Mouse (Mus musculus) neural tube, embryonic 15.5 days (tissue): ENCODE measurements at regions not wholly inside any gene's neighbourhood (a gene's known extent, or its start where the extent isn't known, plus 50 kb on each side); places are given as distances from the start of the nearest gene placed in this dataset.
A peak's percentile ranks its signal among the peaks of the same experiment; 100 is the strongest.

Source experiments
- ATAC-seq: fragments of 200-750 bp; cut with Nextera tagmentation; 2 replicates; pipeline ENCODE4 v1.8.0; 2017; ENCODE audit warnings: mild to moderate bottlenecking, moderate TSS enrichment, moderate library complexity; ENCODE audit not compliant: low FRiP score
- H3K27ac ChIP-seq: fragments of 300-500 bp; sonication (generic); replicated peaks from 2 replicates; pipeline ENCODE4 v1.5.1; 2015; ENCODE audit warnings: mild to moderate bottlenecking, inconsistent platforms
- H3K27me3 ChIP-seq: fragments of 300-500 bp; sonication (generic); replicated peaks from 2 replicates; pipeline ENCODE4 v1.6.1; 2015; ENCODE audit warnings: inconsistent platforms
- H3K36me3 ChIP-seq: fragments of 300-500 bp; sonication (generic); 2 replicates; pipeline ENCODE4 v1.6.1; 2015; ENCODE audit warnings: inconsistent platforms
- H3K4me1 ChIP-seq: fragments of 300-500 bp; sonication (generic); 2 replicates; pipeline ENCODE4 v1.6.1; 2015; ENCODE audit warnings: inconsistent platforms
- H3K4me2 ChIP-seq: fragments of 300-500 bp; sonication (generic); 2 replicates; pipeline ENCODE4 v1.6.1; 2015; ENCODE audit warnings: inconsistent platforms, mild to moderate bottlenecking, moderate library complexity
- H3K4me3 ChIP-seq: fragments of 300-500 bp; sonication (generic); replicated peaks from 2 replicates; pipeline ENCODE4 v1.5.1; 2015; ENCODE audit warnings: mild to moderate bottlenecking, inconsistent platforms
- H3K9ac ChIP-seq: fragments of 300-500 bp; sonication (generic); replicated peaks from 2 replicates; pipeline ENCODE4 v1.6.1; 2015; ENCODE audit warnings: mild to moderate bottlenecking, inconsistent platforms
- H3K9me3 ChIP-seq: fragments of 300-500 bp; sonication (generic); replicated peaks from 2 replicates; pipeline ENCODE4 v1.6.1; 2016; ENCODE audit warnings: inconsistent platforms
- WGBS: fragments of 180-500 bp; shearing (Covaris S2); methylation state at CpG from one replicate; pipeline ENCODE4 v1.1.7; 2015; ENCODE audit warnings: mixed read lengths; 5-methylcytosine and 5-hydroxymethylcytosine counted together

- Histone ChIP-seq H3K4me1 (no peaks in the 10 kb centered on the region), H3K9ac (no peak overlapping the region), H3K27ac (no peak overlapping the region), H3K4me3 (no peak overlapping the region), H3K9me3 (no peaks in the 10 kb centered on the region), H3K27me3 (no peaks in the 10 kb centered on the region), H3K4me2 (no peak overlapping the region), H3K36me3 (no peaks in the 10 kb centered on the region)
- WGBS = 79% methylated on average over 8 of the region's 8 CpGs
- no peak for ATAC-seq
Measured at GRCm38 (mm10) chr14:62027751-62028279, 264.6 kb upstream of the Rnaseh2b start.

DNA sequence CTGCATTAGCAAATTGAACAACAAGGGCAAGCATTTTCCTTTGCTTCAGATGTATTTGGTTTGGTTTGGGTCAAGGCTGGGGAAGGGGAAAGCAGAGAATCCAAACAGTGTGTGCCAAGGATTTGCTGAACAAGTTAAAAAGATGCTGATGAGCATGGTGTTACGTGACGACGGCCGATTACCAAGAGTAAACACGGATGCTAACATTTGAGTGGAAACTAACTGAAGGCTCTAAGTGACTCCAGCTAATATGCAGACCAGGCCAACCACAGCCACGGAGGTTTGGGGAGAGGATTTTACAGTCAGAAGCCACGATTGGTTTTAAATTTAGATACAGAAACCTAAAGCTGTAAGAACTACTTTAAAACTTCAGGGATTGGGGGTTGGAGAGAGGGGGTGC lies 262.3 kb upstream of the Rnaseh2b start:
- no peak overlapping the region for H3K4me3 ChIP-seq
- no peak overlapping the region for H3K27ac ChIP-seq
- WGBS = 78% methylated on average over 7 of the region's 7 CpGs
- H3K4me1 ChIP-seq = 0 out of 2 replicates have a peak, but pooled peaks cover 3% of the 10 kb centered on the region
- no peak overlapping the region for H3K9ac ChIP-seq
- no peak overlapping the region for H3K4me2 ChIP-seq
- H3K36me3 ChIP-seq = no peaks in the 10 kb centered on the region
- H3K9me3 ChIP-seq = no peaks in the 10 kb centered on the region
- no peak for ATAC-seq
- H3K27me3 ChIP-seq = no peaks in the 10 kb centered on the region

DNA sequence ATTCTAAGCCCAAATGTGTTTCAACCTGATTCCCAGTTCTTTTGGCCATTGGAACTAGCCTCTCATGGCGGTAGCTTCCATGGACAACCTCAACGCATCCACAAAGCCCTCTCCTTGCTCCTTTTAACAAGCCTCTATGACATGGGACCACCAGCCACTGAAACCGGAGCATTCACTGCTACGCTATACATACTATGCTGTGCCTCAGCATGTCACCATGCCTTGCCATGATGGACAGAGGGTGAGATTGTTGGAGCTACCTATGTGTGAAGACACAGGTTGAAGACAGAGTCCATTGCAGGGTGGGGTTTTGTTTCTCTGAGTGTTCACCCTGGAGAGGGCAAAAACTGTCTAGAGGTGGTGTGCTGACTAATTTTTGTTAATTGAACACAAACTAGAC lies 258.7 kb upstream of the Rnaseh2b start:
- Histone ChIP-seq H3K27ac (no peak overlapping the region), H3K36me3 (no peaks in the 10 kb centered on the region), H3K27me3 (no peaks in the 10 kb centered on the region), H3K4me3 (no peak overlapping the region), H3K9me3 (no peaks in the 10 kb centered on the region), H3K4me1 (0 out of 2 replicates have a peak, but pooled peaks cover 3% of the 10 kb centered on the region), H3K4me2 (no peak overlapping the region), H3K9ac (no peak overlapping the region)
- ATAC-seq = no peak
- 96% methylated on average over 4 of the region's 4 CpGs for WGBS

- Histone ChIP-seq H3K9me3 (no peaks in the 10 kb centered on the region), H3K36me3 (no peaks in the 10 kb centered on the region), H3K4me2 (no peak overlapping the region), H3K9ac (no peak overlapping the region), H3K4me1 (0 out of 2 replicates have a peak, but pooled peaks cover 3% of the 10 kb centered on the region), H3K27ac (no peak overlapping the region), H3K27me3 (no peaks in the 10 kb centered on the region), H3K4me3 (no peak overlapping the region)
- 17% methylated on average over 4 of the region's 4 CpGs for WGBS
- peak; percentile 41; the same call in 1 of the 2 replicates for ATAC-seq
Measured at GRCm38 (mm10) chr14:62034664-62035063, 257.7 kb upstream of the Rnaseh2b start.

DNA sequence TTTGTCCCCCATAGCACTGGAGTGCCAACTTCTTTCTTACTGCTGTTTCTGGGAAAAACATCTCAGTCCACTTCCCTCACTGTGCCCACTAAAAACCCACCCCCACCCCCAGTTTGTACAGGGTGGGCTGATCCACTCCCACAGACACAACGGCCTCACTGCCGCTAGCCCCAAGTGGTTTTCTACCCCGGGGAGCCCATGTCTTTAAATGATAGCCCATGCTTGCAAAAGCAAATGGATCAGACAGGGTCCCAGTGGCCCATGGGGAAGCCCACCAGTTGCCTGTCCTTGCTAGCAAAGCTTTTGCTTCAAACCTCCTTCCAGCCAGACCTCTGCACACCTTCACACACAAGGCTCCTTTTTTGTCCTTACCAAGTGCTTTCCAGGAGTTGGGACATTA lies 257.0 kb upstream of the Rnaseh2b start:
- no peak for ATAC-seq
- H3K36me3 ChIP-seq = no peaks in the 10 kb centered on the region
- no peak overlapping the region for H3K27ac ChIP-seq
- H3K4me1 ChIP-seq = 0 out of 2 replicates have a peak, but pooled peaks cover 3% of the 10 kb centered on the region
- no peak overlapping the region for H3K9ac ChIP-seq
- WGBS = 88% methylated on average over 3 of the region's 3 CpGs
- no peaks in the 10 kb centered on the region for H3K27me3 ChIP-seq
- no peak overlapping the region for H3K4me3 ChIP-seq
- H3K4me2 ChIP-seq = no peak overlapping the region
- H3K9me3 ChIP-seq = no peaks in the 10 kb centered on the region

GRCm38 (mm10) chr14:62037514-62037913 lies 254.9 kb upstream of the Rnaseh2b start:
- no peak overlapping the region for H3K4me3 ChIP-seq
- no peaks in the 10 kb centered on the region for H3K27me3 ChIP-seq
- no peak for ATAC-seq
- H3K36me3 ChIP-seq = no peaks in the 10 kb centered on the region
- no peak overlapping the region for H3K4me2 ChIP-seq
- H3K9ac ChIP-seq = no peak overlapping the region
- H3K4me1 ChIP-seq = peaks cover 3% of the 10 kb centered on the region; the same call in 1 of the 2 replicates
- no peaks in the 10 kb centered on the region for H3K9me3 ChIP-seq
- WGBS = 86% methylated on average over 1 of the region's 1 CpGs
- H3K27ac ChIP-seq = no peak overlapping the region

DNA sequence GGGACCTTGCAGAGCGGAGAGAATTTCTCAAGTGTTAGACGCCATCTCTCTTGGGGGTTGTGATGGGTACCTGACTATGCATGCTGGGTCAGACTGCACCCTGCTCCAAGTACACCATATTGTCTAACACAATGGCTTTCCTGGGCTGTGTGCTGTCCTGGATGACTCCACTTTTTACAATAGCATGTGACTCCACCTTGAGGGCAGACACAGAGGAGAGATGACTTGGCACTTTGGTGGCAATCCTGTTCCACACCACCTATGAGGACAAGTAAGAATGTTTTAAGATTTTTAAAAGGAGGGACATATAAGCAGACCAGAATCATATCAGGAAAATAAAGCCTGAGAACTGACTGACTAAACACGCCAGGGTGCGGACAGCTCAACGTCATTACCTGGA lies 254.5 kb upstream of the Rnaseh2b start:
- ATAC-seq = no peak
- no peaks in the 10 kb centered on the region for H3K36me3 ChIP-seq
- no peaks in the 10 kb centered on the region for H3K9me3 ChIP-seq
- H3K4me2 ChIP-seq = no peak overlapping the region
- no peaks in the 10 kb centered on the region for H3K27me3 ChIP-seq
- H3K9ac ChIP-seq = no peak overlapping the region
- H3K4me1 ChIP-seq = peaks cover 3% of the 10 kb centered on the region; the same call in 1 of the 2 replicates
- H3K27ac ChIP-seq = no peak overlapping the region
- no peak overlapping the region for H3K4me3 ChIP-seq
- 93% methylated on average over 5 of the region's 5 CpGs for WGBS

- no peak overlapping the region for H3K27ac ChIP-seq
- H3K4me1 ChIP-seq = no peaks in the 10 kb centered on the region; the same call in 1 of the 2 replicates
- H3K4me2 ChIP-seq = no peak overlapping the region
- no peak overlapping the region for H3K4me3 ChIP-seq
- peak; percentile 61; the same call in 1 of the 2 replicates for ATAC-seq
- no peaks in the 10 kb centered on the region for H3K36me3 ChIP-seq
- WGBS = 47% methylated on average over 11 of the region's 11 CpGs
- H3K27me3 ChIP-seq = no peaks in the 10 kb centered on the region
- H3K9me3 ChIP-seq = no peaks in the 10 kb centered on the region
- no peak overlapping the region for H3K9ac ChIP-seq
Measured at GRCm38 (mm10) chr14:62042305-62043116, 249.9 kb upstream of the Rnaseh2b start.

DNA sequence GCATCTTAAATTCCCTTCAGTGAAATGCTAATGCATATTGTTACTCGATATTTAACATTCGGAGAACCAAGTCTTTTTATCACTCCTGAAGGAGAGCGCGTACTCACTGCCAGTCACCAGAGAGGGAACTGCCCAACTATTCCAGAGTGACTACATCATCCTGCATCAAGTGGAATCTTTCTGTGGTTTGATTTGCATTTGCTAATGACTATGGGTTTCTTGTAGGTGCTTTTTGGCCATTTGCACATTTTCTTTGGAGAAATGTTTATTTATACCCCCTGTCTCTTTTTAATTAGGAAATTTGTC lies 249.3 kb upstream of the Rnaseh2b start:
- no peaks in the 10 kb centered on the region for H3K9me3 ChIP-seq
- H3K27me3 ChIP-seq = no peaks in the 10 kb centered on the region
- no peak overlapping the region for H3K9ac ChIP-seq
- H3K4me2 ChIP-seq = no peak overlapping the region
- no peak overlapping the region for H3K27ac ChIP-seq
- H3K36me3 ChIP-seq = no peaks in the 10 kb centered on the region
- H3K4me3 ChIP-seq = no peak overlapping the region
- no peaks in the 10 kb centered on the region; the same call in 1 of the 2 replicates for H3K4me1 ChIP-seq
- no peak for ATAC-seq
- WGBS = 47% methylated on average over 4 of the region's 4 CpGs

GRCm38 (mm10) chr14:62050941-62051340 lies 241.4 kb upstream of the Rnaseh2b start:
- WGBS = 88% methylated on average over 6 of the region's 6 CpGs
- ATAC-seq = no peak
- peaks cover 6% of the 10 kb centered on the region for H3K9me3 ChIP-seq

DNA sequence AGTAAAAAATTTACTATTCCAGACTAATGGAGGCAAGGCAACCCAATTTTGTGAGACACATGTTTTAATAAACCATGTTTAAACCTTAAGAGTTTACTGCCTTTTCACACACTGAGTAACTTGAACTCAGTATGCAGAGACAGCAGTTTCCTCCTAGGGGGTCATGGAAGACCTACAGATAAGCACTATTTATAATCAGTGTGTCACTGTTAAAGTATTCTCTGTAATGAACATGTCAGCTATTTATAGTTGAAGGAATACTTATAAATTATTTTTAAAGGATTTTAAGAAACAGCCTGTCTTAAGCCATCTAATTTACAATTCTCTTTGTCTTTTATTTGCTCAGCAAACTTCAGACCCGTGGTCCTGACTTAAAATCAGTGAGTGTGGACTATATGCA lies 240.5 kb upstream of the Rnaseh2b start:
- 33% methylated on average over 1 of the region's 1 CpGs for WGBS
- Histone ChIP-seq H3K4me1 (0 out of 2 replicates have a peak, but pooled peaks cover 2% of the 10 kb centered on the region), H3K27me3 (no peaks in the 10 kb centered on the region), H3K9me3 (peaks cover 6% of the 10 kb centered on the region), H3K4me3 (no peak overlapping the region), H3K4me2 (no peak overlapping the region), H3K36me3 (no peaks in the 10 kb centered on the region), H3K9ac (no peak overlapping the region), H3K27ac (no peak overlapping the region)
- ATAC-seq = peak; percentile 35; the same call in 1 of the 2 replicates

More at GRCm38 (mm10) chr14:62050941-62051340, 241.4 kb upstream of the Rnaseh2b start:
- 0 out of 2 replicates have a peak, but pooled peaks cover 2% of the 10 kb centered on the region for H3K4me1 ChIP-seq
- no peak overlapping the region for H3K4me3 ChIP-seq
- no peaks in the 10 kb centered on the region for H3K27me3 ChIP-seq
- no peak overlapping the region for H3K9ac ChIP-seq
- H3K36me3 ChIP-seq = no peaks in the 10 kb centered on the region
- no peak overlapping the region for H3K4me2 ChIP-seq
- no peak overlapping the region for H3K27ac ChIP-seq

DNA sequence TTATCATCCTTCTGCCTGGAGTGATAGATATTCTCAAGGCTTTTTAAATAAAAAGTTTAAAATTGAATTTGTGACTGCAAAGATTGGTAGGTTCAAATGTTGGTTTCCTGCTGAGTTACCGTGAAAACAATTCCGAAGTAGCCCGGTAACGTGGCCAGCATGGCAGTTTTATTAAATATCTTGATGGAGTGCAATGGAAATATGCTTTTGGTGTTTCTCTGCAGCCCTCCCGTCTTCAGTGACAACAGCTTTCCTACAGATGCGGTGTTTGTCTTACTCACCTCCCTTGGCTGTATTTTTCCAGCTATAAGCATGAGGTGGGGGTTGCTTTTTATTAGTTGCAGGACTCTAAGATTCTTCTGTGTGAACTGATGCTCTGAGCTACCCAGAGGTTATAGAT lies 239.4 kb upstream of the Rnaseh2b start:
- Histone ChIP-seq H3K4me3 (no peak overlapping the region), H3K9ac (no peak overlapping the region), H3K4me1 (0 out of 2 replicates have a peak, but pooled peaks cover 2% of the 10 kb centered on the region), H3K27ac (no peak overlapping the region; the same call in 1 of the 2 replicates), H3K4me2 (no peak overlapping the region), H3K9me3 (peaks cover 6% of the 10 kb centered on the region), H3K27me3 (no peaks in the 10 kb centered on the region), H3K36me3 (no peaks in the 10 kb centered on the region)
- WGBS = 75% methylated on average over 6 of the region's 6 CpGs
- ATAC-seq = no peak
